Mouse (Mus musculus) CD8-positive naive resting alpha-beta T cell, adult 57 days (primary cell): ENCODE data around the gene Alg9. TPM values are rescaled to one million over a fixed set of nuclear protein-coding genes. Genes with fewer than 3 reads are reported as not detected.

Experiments used
- total RNA-seq: library from RNA; stranded (reverse); gene quantifications from one replicate; pipeline ENCODE4 v1.2.4, GENCODE M21; 2023

The Alg9 gene
- total RNA-seq, result 21.4 TPM

GRCm38 (mm10) chr9:50774991-50775612, at the start of gene Alg9, which contains the start of gene 1110032A03Rik:
Gene Alg9, plus strand, starts transcription at chr9:50775019.
Gene 1110032A03Rik, minus strand, starts transcription at chr9:50775520.

GRCm38 (mm10) chr9:50738914-50739870, 35.6 kb upstream of the Alg9 start, which contains the start of gene Dixdc1:
Gene Dixdc1, minus strand, starts transcription at chr9:50739517.

GRCm38 (mm10) chr9:50746214-50746677, 28.6 kb upstream of the Alg9 start, which contains the start of gene 2310030G06Rik:
Gene 2310030G06Rik, minus strand, starts transcription at chr9:50746536.

DNA sequence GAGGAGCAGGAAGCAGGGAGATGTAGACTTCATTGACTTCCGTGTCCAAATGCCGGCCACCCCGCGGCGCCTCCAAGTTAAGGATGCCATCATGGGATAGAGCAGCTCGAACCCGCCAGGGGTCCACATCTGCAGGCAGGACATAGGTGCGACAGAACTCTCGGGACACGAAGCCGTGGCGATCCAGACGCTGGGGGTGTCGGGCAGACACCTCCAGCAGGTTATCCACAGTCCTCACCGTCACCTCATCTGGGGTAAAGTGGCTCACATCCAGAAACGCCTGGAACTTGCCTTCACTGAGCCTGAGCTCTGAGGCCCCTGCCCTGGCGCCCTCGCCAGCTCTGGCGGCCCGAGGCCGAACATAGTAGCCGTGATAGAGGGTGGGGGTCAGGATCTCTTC, 23.5 kb upstream of the Alg9 start, which contains the start of gene Cryab:
Cryab (plus strand) TSS at position 3 of the 400 bp plus-strand sequence.

DNA sequence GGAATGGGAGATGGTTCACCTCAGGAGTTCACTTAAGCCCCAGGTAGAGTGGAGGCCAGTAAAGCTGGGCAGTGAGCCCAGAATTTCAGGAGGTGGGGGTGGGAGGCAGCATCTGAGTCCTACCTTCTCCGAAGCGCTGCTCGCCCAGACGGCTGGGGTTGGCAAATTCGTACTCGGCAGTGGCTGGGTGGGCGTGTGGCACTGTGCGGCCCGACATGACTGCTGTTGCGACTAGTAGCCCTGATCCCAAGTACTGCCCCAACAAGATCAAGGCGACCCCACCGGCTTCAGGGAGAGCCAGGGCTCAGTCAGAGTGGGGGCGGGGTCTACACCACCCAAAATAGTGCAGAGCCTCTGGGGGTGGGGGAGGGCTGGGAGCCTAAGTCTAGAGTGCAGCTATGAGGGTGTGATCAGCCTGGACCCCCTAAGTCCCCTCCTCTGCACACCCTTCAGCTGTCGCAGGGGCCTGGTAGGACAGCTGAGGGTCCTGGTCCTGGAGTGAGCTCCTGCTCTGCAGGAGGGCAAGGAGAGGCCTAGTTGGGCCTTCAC, 22.7 kb upstream of the Alg9 start, which contains the start of gene Hspb2:
Hspb2 (minus strand) TSS at position 301 of the 549 bp plus-strand sequence.

DNA sequence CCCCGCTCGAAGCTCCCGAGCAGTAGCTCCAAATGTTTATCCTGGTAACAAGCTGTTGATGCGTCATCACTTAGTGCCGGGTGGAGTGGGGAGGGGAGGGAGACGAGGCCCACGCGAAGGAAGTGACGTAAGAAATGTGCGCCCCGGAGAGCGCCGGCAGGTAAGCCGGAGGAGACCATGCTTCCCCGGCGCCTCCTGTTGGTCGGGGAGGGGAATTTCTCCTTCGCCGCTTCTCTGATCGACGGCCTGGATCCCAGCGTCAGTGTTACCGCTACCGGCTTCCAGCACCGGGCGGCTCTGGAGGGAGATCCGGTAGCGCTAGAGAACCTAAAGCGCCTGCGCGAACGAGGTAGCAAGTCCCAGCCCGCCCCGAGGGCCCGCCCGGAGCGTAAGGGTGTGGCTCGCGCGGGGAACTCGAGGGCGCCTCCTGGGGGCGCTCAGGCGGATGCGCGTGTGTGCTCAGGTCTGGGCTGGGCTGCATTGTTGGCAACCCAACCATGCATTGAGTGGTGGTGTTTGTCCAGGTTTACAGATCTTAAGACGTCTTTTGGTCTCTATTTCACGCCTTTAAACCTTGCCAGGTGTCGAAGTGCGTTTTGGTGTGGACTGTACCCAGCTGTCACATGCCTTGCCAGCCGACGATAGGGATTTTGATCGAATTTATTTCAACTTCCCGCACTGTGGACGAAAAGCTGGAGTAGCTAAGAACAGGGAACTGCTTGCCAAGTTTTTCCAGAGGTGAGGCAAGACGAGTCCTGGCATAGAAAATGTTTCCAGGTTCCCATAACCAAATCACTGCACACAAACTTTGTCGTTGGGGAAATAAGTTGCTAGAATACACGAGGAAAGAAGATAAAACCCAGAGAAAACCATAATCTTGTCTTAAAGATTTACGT, 6.5 kb upstream of the Alg9 start, which contains the start of gene Fdxacb1:
Fdxacb1 (plus strand) TSS at position 130 of the 896 bp plus-strand sequence.

DNA sequence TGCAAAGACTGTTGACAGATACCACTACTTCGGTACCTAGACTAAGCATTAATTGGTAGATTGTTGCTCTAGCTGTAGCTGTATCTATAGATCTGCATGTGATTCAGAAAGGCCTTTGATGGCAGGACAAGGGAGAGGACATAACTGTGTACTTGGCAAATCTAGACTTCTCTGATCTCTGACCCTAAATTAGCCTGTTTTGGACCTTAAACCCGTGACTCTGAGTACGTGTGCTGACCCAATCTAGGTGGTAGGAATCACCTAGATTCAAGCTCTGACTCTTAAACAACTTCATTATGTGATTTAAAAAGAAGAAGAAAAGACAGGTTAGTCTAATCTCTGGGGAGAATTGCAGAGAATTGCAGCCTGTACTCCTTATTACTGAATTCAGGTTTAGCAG, 70.3 kb downstream of the Alg9 start, which contains the start of gene Ppp2r1b:
Ppp2r1b (plus strand) TSS at position 221 of the 400 bp plus-strand sequence.

Other genes starting within 250 kb of the Alg9 start
- 38.3 TPM for gene Pts, start 246.3 kb upstream of the Alg9 start, total RNA-seq
- gene Il18, start 220.2 kb upstream of the Alg9 start, total RNA-seq, result 2.6 TPM
- gene Bco2, start 219.8 kb upstream of the Alg9 start, total RNA-seq, result not detected
- not detected for gene Tex12, start 213.7 kb upstream of the Alg9 start, total RNA-seq
- gene Sdhd, start 171.2 kb upstream of the Alg9 start, total RNA-seq, result 50.3 TPM
- 41.3 TPM for gene Timm8b, start 171.1 kb upstream of the Alg9 start, total RNA-seq
- 1.2 TPM for gene Pih1d2, start 157.7 kb upstream of the Alg9 start, total RNA-seq
- 36.9 TPM for gene Nkapd1, start 157.6 kb upstream of the Alg9 start, total RNA-seq
- 28.1 TPM for gene Dlat, start 115.2 kb upstream of the Alg9 start, total RNA-seq
- 0.40 TPM for gene Dixdc1, start 35.5 kb upstream of the Alg9 start, total RNA-seq
- not detected for gene 2310030G06Rik, start 28.5 kb upstream of the Alg9 start, total RNA-seq
- gene Cryab, start 23.7 kb upstream of the Alg9 start, total RNA-seq, result not detected
- gene Hspb2, start 22.7 kb upstream of the Alg9 start, total RNA-seq, result not detected
- gene Fdxacb1, start 6.8 kb upstream of the Alg9 start, total RNA-seq, result 12.8 TPM
- gene 1110032A03Rik, start 501 bp downstream of the Alg9 start, total RNA-seq, result 15.6 TPM
- gene Ppp2r1b, start 70.3 kb downstream of the Alg9 start, total RNA-seq, result 51.3 TPM
- 46.0 TPM for gene Sik2, start 234.1 kb downstream of the Alg9 start, total RNA-seq